Mouse (Mus musculus): ENCODE measurements around the gene Vmn1r169. TPM values are rescaled to one million over a fixed set of nuclear protein-coding genes. Genes with fewer than 3 reads are reported as not detected.
"Not testable (repeated sequence)": the region's sequence is repeated elsewhere in the genome, so short reads cannot be mapped to it uniquely, and the experiment has no call there.

Vmn1r169 gene
- not detected for total RNA-seq (2021)
- long read RNA-seq, experiment 1: 0 reads
- long read RNA-seq, experiment 2: 0 reads

DNA sequence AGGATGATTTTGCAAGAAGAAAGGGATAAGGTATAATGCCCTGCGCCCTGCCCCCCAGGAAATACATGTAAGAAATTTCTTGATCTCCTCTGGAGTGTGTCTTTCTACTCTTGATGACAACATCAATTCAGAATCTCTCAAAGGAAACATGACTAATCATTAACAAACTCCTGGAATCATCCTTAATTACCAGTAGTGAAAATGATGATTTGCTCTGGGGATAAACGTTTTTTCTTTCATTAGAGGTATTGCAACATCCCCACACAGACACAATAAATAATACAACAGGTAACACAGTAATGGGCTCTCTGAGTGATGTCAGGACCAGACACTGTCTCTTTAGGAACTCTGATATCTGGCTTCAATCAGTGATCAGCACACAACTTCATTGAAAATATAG, at the start of gene Vmn1r169:
TSS of gene Vmn1r169 (plus strand) at position 301 of the 400 bp plus-strand sequence.
- DNase-seq (ENCODE audit: extremely low spot score in 1 of 2, low spot score in 2 of 2); H3K27ac ChIP-seq; intact Hi-C loops (cut with DNase I); H3K4me3 ChIP-seq: not testable (repeated sequence)

DNA sequence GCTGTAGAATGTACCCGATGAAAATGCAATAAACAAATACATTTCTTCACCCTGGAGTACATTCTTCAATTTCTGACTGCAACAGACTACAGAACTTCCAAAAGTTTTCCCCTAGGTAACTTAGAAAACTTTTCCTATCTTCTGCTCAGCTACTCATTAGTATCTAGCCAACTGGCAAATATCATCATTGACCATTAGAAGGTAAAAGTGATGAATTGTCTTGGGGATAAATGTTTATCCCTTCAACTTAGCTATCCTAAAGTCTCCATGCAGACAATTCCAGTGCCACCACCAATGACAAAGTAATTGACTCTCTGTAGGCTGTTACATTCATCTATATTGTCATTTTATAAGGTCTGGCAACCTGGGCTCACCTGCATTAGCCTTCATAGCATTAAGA, 35.9 kb upstream of the Vmn1r169 start, which contains the start of gene Vmn1r168:
TSS of gene Vmn1r168 (plus strand) at position 301 of the 400 bp plus-strand sequence.
- H3K27ac ChIP-seq; H3K4me3 ChIP-seq; DNase-seq (ENCODE audit: extremely low spot score in 1 of 2, low spot score in 2 of 2); intact Hi-C loops (cut with DNase I): not testable (repeated sequence)

DNA sequence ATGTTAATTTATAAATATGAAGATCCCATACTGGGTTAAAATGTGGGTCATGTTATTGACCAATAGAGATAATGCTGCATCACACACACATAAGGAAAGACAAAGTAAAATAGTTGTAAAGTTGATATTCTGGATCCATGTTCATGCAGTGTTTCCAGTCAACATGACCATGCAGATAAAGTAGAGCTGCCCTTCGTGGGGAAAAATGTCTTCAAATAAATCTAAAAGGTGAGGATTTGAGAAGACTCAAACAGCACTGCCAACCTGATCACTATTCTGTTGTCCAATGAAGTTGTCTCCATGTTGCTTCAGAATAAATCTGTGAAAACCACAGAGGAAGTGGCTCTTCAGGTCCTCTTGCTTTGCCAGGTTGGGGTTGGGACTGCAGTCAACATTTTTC, 30.5 kb downstream of the Vmn1r169 start, which contains the start of gene Vmn1r170:
TSS of gene Vmn1r170 (plus strand) at position 301 of the 400 bp plus-strand sequence.
- H3K27ac ChIP-seq; DNase-seq (ENCODE audit: extremely low spot score in 1 of 2, low spot score in 2 of 2); H3K4me3 ChIP-seq; intact Hi-C loops (cut with DNase I): not testable (repeated sequence)

Other genes with a start within 250 kb of the Vmn1r169 start
- not detected for gene Nlrp5, start 189.6 kb upstream of the Vmn1r169 start, total RNA-seq (2021)
- not detected for gene Vmn1r167, start 68.3 kb upstream of the Vmn1r169 start, total RNA-seq (2021)
- gene Vmn1r168, start 35.8 kb upstream of the Vmn1r169 start, total RNA-seq (2021): not detected
- not detected for gene Vmn1r170, start 30.6 kb downstream of the Vmn1r169 start, total RNA-seq (2021)
- not detected for gene Vmn1r171, start 55.2 kb downstream of the Vmn1r169 start, total RNA-seq (2021)
- not detected for gene Vmn1r172, start 82.8 kb downstream of the Vmn1r169 start, total RNA-seq (2021)
- not detected for gene Vmn1r173, start 125.2 kb downstream of the Vmn1r169 start, total RNA-seq (2021)
- gene Vmn1r174, start 176.7 kb downstream of the Vmn1r169 start, total RNA-seq (2021): not detected
- not detected for gene Vmn1r175, start 235.1 kb downstream of the Vmn1r169 start, total RNA-seq (2021)

All from left cerebral cortex, adult 2 months (tissue).